In the genomic region with DNA sequence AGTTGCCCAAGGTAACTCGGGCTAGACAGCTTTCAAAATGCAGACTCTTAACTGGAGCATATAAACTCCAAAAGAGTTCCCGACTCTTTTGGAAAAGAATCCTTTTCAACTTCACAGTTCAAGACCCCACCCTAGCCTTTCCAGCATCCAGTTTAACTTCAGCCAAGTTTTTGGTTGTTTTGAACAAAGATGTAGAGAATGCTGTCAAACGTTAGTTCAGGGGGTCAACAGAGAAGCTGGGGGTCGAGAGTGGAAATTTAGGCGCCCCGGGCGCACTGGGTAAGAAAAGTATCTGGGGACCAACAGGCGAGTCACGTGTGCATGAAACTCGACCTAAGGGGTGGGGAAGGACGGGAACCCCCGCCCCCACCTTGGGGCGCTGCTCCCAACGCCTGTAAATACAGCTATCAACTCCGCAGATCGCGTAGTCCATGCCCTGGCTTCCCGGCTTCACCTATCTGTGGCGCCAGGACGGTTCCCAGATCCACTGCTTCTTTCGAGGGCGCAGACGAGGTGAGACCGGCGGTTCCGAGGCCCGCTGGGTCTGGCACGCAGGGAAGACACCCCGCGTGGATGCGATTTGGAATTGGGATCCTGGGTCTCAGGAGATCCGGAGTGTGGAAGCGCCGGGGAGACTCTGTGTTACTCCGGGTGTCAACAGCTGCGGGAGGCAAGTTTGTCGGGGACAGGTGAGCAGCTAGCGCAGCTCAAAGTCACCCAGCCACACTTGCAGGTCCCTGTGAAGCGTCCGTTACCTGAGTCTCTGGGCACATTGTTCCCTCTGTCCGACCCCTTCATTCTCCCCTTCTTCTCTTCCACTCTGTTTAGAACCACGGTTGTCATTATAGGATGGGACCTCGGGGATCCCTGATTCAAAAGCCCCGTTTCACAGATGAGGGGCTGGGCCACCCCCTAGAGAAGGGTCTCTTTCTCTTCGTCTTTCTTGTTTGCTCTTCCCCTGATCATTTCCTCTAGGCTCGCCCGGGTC, we compare ENCODE assay signal across 8 mouse cellular contexts. TPM values are rescaled to one million over a fixed set of nuclear protein-coding genes. Genes with fewer than 3 reads are reported as not detected.
DNase-seq lines count a peak whose midpoint lies in the region; ATAC-seq lines count a peak whose summit lies in the region.

No protein-coding gene starts in this region.

- peaks cover 11% of the 10 kb centered on the region; the same call in 1 of the 2 replicates for H3K36me3 ChIP-seq in heart, embryonic 10.5 days
- peaks cover 9% of the 10 kb centered on the region for H3K36me3 ChIP-seq in limb, embryonic 10.5 days
- no peaks in the 10 kb centered on the region for H3K36me3 ChIP-seq in midbrain, embryonic 16.5 days (ENCODE audit: control insufficient read depth, insufficient read depth, low read length)

- under 1% methylated on average over 47 of the region's 47 CpGs for WGBS in heart, embryonic 10.5 days
- WGBS in limb, embryonic 10.5 days = under 1% methylated on average over 47 of the region's 47 CpGs
- under 1% methylated on average over 47 of the region's 47 CpGs for WGBS in midbrain, embryonic 16.5 days

- H3K27ac ChIP-seq in heart, embryonic 10.5 days = peak overlapping the region; percentile 97
- peak overlapping the region; percentile 96 for H3K27ac ChIP-seq in limb, embryonic 10.5 days
- no peak overlapping the region for H3K27ac ChIP-seq in midbrain, embryonic 16.5 days (ENCODE audit: low read length)

- H3K4me3 ChIP-seq in heart, embryonic 10.5 days = peak overlapping the region; percentile 87
- H3K4me3 ChIP-seq in limb, embryonic 10.5 days = peak overlapping the region; percentile 82
- H3K4me3 ChIP-seq in midbrain, embryonic 16.5 days (ENCODE audit: low read depth, low read length) = peak overlapping the region; percentile 61

- H3K9me3 ChIP-seq in heart, embryonic 10.5 days = no peaks in the 10 kb centered on the region
- H3K9me3 ChIP-seq in limb, embryonic 10.5 days (replicated peaks) = no peaks in the 10 kb centered on the region
- H3K9me3 ChIP-seq in midbrain, embryonic 16.5 days (replicated peaks; ENCODE audit: control insufficient read depth, low read length, poor library complexity, severe bottlenecking) = no peaks in the 10 kb centered on the region

- peak overlapping the region; percentile 100 for H3K4me2 ChIP-seq in midbrain, embryonic 16.5 days (ENCODE audit: low read length)

- H3K4me1 ChIP-seq in heart, embryonic 10.5 days = peaks cover 34% of the 10 kb centered on the region
- peaks cover 37% of the 10 kb centered on the region for H3K4me1 ChIP-seq in limb, embryonic 10.5 days
- H3K4me1 ChIP-seq in midbrain, embryonic 16.5 days (ENCODE audit: control insufficient read depth, insufficient read depth, low read length) = peaks cover 19% of the 10 kb centered on the region

- ATAC-seq in midbrain, embryonic 16.5 days = no peak; the same call in 1 of the 2 replicates

- H3K27me3 ChIP-seq in heart, embryonic 10.5 days (ENCODE audit: insufficient read depth, poor library complexity, severe bottlenecking) = peaks cover 21% of the 10 kb centered on the region
- H3K27me3 ChIP-seq in limb, embryonic 10.5 days (ENCODE audit: low read depth, poor library complexity, severe bottlenecking) = peaks cover 22% of the 10 kb centered on the region; the same call in 1 of the 2 replicates
- peaks cover 48% of the 10 kb centered on the region for H3K27me3 ChIP-seq in midbrain, embryonic 16.5 days (ENCODE audit: control insufficient read depth, insufficient read depth, low read depth, low read length)

- peak overlapping the region; percentile 67 for H3K9ac ChIP-seq in midbrain, embryonic 16.5 days (ENCODE audit: low read depth, low read length)

- peak; percentile 36 for DNase-seq in adrenal gland, postnatal 10 days
- DNase-seq in adrenal gland, adult 8-10 months = no peak
- peak; percentile 73 for DNase-seq in embryo, embryonic 11 days
- peak; percentile 84 for DNase-seq in heart, embryonic 10.5 days (ENCODE audit: low spot score)
- DNase-seq in limb, embryonic 10.5 days (ENCODE audit: low spot score) = peak; percentile 75
- peak; percentile 66 for DNase-seq in thymus, postnatal 14 days
- no peak for DNase-seq in cerebellum, adult 8-10 months

RNA-seq across cellular contexts. Expression of a gene that starts 0.6 kb away (rescaled TPM):
- 1 to 10 TPM; 7.9 to 8.0 TPM for total RNA-seq in adrenal gland, postnatal 10 days (2021)
- 1 to 10 TPM; 3.0 to 7.5 (median 5.5) TPM for total RNA-seq in adrenal gland, adult 8-10 months (2022)
- polyA plus RNA-seq in heart, embryonic 10.5 days (2016; fragmentation: Nextera tagmentation; extraction: Ambion mirVana) = 38.9 and 41.0 TPM in 2 replicates
- 36.6 and 42.6 TPM in 2 replicates for polyA plus RNA-seq in limb, embryonic 10.5 days (2016; fragmentation: Nextera tagmentation; extraction: Ambion mirVana)
- 0.73 and 0.91 TPM in 2 replicates for polyA plus RNA-seq in midbrain, embryonic 16.5 days (2015; fragmentation: Nextera tagmentation; extraction: Ambion mirVana)

RNA-seq across cellular contexts. Expression of a gene that starts 12.5 kb away (rescaled TPM):
- total RNA-seq in adrenal gland, postnatal 10 days (2021) = 10 to 100 TPM; 66.0 to 69.7 TPM
- 10 to 100 TPM; 28.2 to 43.5 (median 39.5) TPM for total RNA-seq in adrenal gland, adult 8-10 months (2022)
- 82.9 and 92.9 TPM in 2 replicates for polyA plus RNA-seq in heart, embryonic 10.5 days (2016; fragmentation: Nextera tagmentation; extraction: Ambion mirVana)
- 64.5 and 71.0 TPM in 2 replicates for polyA plus RNA-seq in limb, embryonic 10.5 days (2016; fragmentation: Nextera tagmentation; extraction: Ambion mirVana)
- 69.8 and 75.2 TPM in 2 replicates for polyA plus RNA-seq in midbrain, embryonic 16.5 days (2015; fragmentation: Nextera tagmentation; extraction: Ambion mirVana)

RNA-seq across cellular contexts. Expression of a gene that starts 16.8 kb away (rescaled TPM):
- 10 to 100 TPM in 1 of 2 experiments, 1 to 10 TPM in 1; 3.8 to 21.0 TPM for total RNA-seq in adrenal gland, postnatal 10 days (2021)
- total RNA-seq in adrenal gland, adult 8-10 months (2022) = not detected
- polyA plus RNA-seq in heart, embryonic 10.5 days (2016; fragmentation: Nextera tagmentation; extraction: Ambion mirVana) = 0.18 and 0.19 TPM in 2 replicates
- 0.11 and 0.56 TPM in 2 replicates for polyA plus RNA-seq in limb, embryonic 10.5 days (2016; fragmentation: Nextera tagmentation; extraction: Ambion mirVana)
- polyA plus RNA-seq in midbrain, embryonic 16.5 days (2015; fragmentation: Nextera tagmentation; extraction: Ambion mirVana) = not detected in 2 replicates

RNA-seq across cellular contexts. Expression of a gene that starts 40.7 kb away (rescaled TPM):
- total RNA-seq in adrenal gland, postnatal 10 days (2021) = 10 to 100 TPM; 29.5 to 31.3 TPM
- 10 to 100 TPM; 13.3 to 20.7 (median 15.2) TPM for total RNA-seq in adrenal gland, adult 8-10 months (2022)
- 51.3 and 65.3 TPM in 2 replicates for polyA plus RNA-seq in heart, embryonic 10.5 days (2016; fragmentation: Nextera tagmentation; extraction: Ambion mirVana)
- 17.6 and 19.2 TPM in 2 replicates for polyA plus RNA-seq in limb, embryonic 10.5 days (2016; fragmentation: Nextera tagmentation; extraction: Ambion mirVana)
- 22.9 and 23.4 TPM in 2 replicates for polyA plus RNA-seq in midbrain, embryonic 16.5 days (2015; fragmentation: Nextera tagmentation; extraction: Ambion mirVana)

RNA-seq across cellular contexts. Expression of a gene that starts 47.2 kb away (rescaled TPM):
- total RNA-seq in adrenal gland, postnatal 10 days (2021) = 1 to 10 TPM; 1.3 to 2.1 TPM
- 1 to 10 TPM; 1.2 to 1.8 (median 1.6) TPM for total RNA-seq in adrenal gland, adult 8-10 months (2022)
- 0.33 and 0.88 TPM in 2 replicates for polyA plus RNA-seq in heart, embryonic 10.5 days (2016; fragmentation: Nextera tagmentation; extraction: Ambion mirVana)
- polyA plus RNA-seq in limb, embryonic 10.5 days (2016; fragmentation: Nextera tagmentation; extraction: Ambion mirVana) = 0.74 and 1.0 TPM in 2 replicates
- polyA plus RNA-seq in midbrain, embryonic 16.5 days (2015; fragmentation: Nextera tagmentation; extraction: Ambion mirVana) = 3.9 TPM in 2 replicates

Comparison
In these comparisons a context has a peak if more than half of its experiments do, and no peak if none do; other contexts are left out.
1. DNase-seq: peak in adrenal gland, postnatal 10 days (single experiment), embryo, embryonic 11 days (single experiment), heart, embryonic 10.5 days (single experiment), limb, embryonic 10.5 days (single experiment) and thymus, postnatal 14 days (single experiment); none in adrenal gland, adult 8-10 months (single experiment) and cerebellum, adult 8-10 months (single experiment).
2. RNA of a gene that starts 0.6 kb away (polyA plus RNA-seq): 38.9 to 41.0 TPM in heart, embryonic 10.5 days and 36.6 to 42.6 TPM in limb, embryonic 10.5 days; 0.73 to 0.91 TPM in midbrain, embryonic 16.5 days; every median in the first group is over 10 times any median in the second.
3. Peak in every context shown above with its lines, with median percentiles within 50 percentile points of each other: H3K4me3 ChIP-seq.